Mouse (Mus musculus) liver, embryonic 15.5 days (tissue): ENCODE measurements around the gene Hoxd11. TPM values are rescaled to one million over a fixed set of nuclear protein-coding genes. Genes with fewer than 3 reads are reported as not detected.

ENCODE experiments used
- ATAC-seq: fragments of 200-750 bp; cut with Nextera tagmentation; 2 replicates; pipeline ENCODE4 v1.8.0; 2017; ENCODE audit warnings: moderate number of reproducible peaks, mild to moderate bottlenecking, moderate library complexity; ENCODE audit not compliant: insufficient read depth
- H3K27ac ChIP-seq: fragments of 300-500 bp; sonication (generic); replicated peaks from 2 replicates; pipeline ENCODE4 v1.5.1; 2015; ENCODE audit warnings: mild to moderate bottlenecking, inconsistent platforms
- H3K27me3 ChIP-seq: fragments of 300-500 bp; sonication (generic); 2 replicates; pipeline ENCODE4 v1.6.1; 2015; ENCODE audit warnings: mild to moderate bottlenecking, inconsistent platforms
- H3K36me3 ChIP-seq: fragments of 300-500 bp; sonication (generic); replicated peaks from 2 replicates; pipeline ENCODE4 v1.6.1; 2015; ENCODE audit warnings: moderate library complexity, mild to moderate bottlenecking, inconsistent platforms
- H3K4me1 ChIP-seq: fragments of 300-500 bp; sonication (generic); replicated peaks from 2 replicates; pipeline ENCODE4 v1.6.1; 2015; ENCODE audit warnings: inconsistent platforms
- H3K4me2 ChIP-seq: fragments of 300-500 bp; sonication (generic); 2 replicates; pipeline ENCODE4 v1.6.1; 2015; ENCODE audit warnings: moderate library complexity, mild to moderate bottlenecking, inconsistent platforms
- H3K4me3 ChIP-seq: fragments of 300-500 bp; sonication (generic); replicated peaks from 2 replicates; pipeline ENCODE4 v1.5.1; 2015; ENCODE audit warnings: mild to moderate bottlenecking, inconsistent platforms
- H3K9ac ChIP-seq: fragments of 300-500 bp; sonication (generic); 2 replicates; pipeline ENCODE4 v1.6.1; 2015; ENCODE audit warnings: moderate library complexity, mild to moderate bottlenecking, inconsistent platforms
- H3K9me3 ChIP-seq: fragments of 300-500 bp; sonication (generic); replicated peaks from 2 replicates; pipeline ENCODE4 v1.6.1; 2016; ENCODE audit warnings: inconsistent platforms
- WGBS: fragments of 180-500 bp; shearing (Covaris S2); methylation state at CpG from one replicate; pipeline ENCODE4 v1.1.7; 2015; ENCODE audit warnings: mixed read lengths; ENCODE audit not compliant: insufficient replicate concordance; 5-methylcytosine and 5-hydroxymethylcytosine counted together
- polyA plus RNA-seq: library from polyadenylated mRNA; unstranded; fragments of >200 nt; fragmentation: Nextera tagmentation; extraction: Ambion mirVana; gene quantifications from 2 replicates; pipeline ENCODE4 v1.2.1, GENCODE M21; 2015

Gene Hoxd11
- polyA plus RNA-seq, 1 experiment from 2014 or later: not detected

DNA sequence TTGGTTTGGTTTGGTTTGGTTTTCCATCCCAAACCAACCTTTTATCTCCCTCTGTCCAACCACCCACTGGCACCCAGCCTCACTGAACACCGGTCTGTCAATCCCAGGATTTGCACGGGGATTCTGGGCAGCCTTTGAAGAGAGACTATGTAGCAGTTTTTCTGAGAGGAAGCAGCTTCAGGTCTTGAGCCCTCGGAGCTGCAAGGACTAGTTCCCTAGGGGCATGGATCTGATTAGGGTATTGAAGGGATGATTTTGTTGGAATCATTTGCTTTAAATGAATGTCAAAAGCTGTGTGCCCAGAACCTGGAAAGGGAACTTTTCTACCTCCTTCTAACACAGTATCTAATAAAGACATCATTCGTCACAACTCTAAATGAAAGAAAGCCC lies 22.7 kb upstream of the Hoxd11 start:
- Histone ChIP-seq H3K36me3 (no peaks in the 10 kb centered on the region), H3K27me3 (peaks cover 92% of the 10 kb centered on the region)

DNA sequence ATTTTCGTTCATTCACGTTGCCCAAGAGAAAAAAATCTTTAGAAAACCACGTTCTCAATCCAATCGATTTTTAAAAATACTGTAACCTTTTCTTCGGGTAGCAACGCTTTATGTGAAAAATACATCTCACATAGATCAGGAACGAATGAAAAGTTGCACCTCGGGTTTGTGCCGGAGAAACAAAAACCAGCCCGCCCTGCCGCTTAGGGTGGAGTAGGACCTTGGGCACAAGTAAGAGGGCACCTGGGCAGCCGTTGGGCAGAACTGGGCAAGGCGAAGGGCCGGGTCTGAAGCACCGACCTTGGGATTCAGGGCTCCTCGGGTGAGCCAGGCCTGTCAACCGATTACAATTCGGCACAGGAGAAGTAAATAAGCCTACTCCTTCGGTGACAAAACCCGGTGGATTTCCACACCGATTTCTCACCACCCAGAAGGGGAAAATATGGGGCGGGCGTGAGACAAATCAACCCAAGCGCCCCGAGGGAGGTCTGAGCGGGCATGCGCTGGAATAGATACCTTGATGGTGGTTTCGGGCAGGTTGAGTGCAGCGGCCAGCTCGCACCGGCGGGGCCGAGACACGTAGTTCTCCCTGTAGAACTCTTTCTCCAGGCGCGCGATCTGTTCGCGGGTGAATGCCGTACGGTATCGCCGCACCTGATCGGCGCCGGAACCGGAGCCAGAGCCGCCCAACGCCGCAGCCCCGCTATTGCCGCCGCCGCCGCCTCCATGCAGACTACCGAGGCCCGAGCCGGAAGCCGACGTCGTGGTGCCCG lies 21.9 kb upstream of the Hoxd11 start:
- peak overlapping the region; percentile 27; the same call in 1 of the 2 replicates for H3K4me2 ChIP-seq
- peaks cover 9% of the 10 kb centered on the region for H3K4me1 ChIP-seq
- H3K27me3 ChIP-seq: peaks cover 92% of the 10 kb centered on the region
- peak overlapping the region; percentile 14; the same call in 1 of the 2 replicates for H3K4me3 ChIP-seq
- no peak overlapping the region for H3K27ac ChIP-seq
- H3K9ac ChIP-seq: no peak overlapping the region
- H3K9me3 ChIP-seq: no peaks in the 10 kb centered on the region
- ATAC-seq: no peak
- WGBS: 3% methylated on average over 62 of the region's 62 CpGs
- H3K36me3 ChIP-seq: no peaks in the 10 kb centered on the region

More for the DNA sequence above, 22.7 kb upstream of the Hoxd11 start:
- no peak overlapping the region for H3K9ac ChIP-seq
- no peak overlapping the region for H3K27ac ChIP-seq
- WGBS: 5% methylated on average over 4 of the region's 4 CpGs
- ATAC-seq: no peak
- no peak overlapping the region for H3K4me3 ChIP-seq
- H3K4me1 ChIP-seq: peaks cover 9% of the 10 kb centered on the region
- no peak overlapping the region for H3K4me2 ChIP-seq
- H3K9me3 ChIP-seq: no peaks in the 10 kb centered on the region

DNA sequence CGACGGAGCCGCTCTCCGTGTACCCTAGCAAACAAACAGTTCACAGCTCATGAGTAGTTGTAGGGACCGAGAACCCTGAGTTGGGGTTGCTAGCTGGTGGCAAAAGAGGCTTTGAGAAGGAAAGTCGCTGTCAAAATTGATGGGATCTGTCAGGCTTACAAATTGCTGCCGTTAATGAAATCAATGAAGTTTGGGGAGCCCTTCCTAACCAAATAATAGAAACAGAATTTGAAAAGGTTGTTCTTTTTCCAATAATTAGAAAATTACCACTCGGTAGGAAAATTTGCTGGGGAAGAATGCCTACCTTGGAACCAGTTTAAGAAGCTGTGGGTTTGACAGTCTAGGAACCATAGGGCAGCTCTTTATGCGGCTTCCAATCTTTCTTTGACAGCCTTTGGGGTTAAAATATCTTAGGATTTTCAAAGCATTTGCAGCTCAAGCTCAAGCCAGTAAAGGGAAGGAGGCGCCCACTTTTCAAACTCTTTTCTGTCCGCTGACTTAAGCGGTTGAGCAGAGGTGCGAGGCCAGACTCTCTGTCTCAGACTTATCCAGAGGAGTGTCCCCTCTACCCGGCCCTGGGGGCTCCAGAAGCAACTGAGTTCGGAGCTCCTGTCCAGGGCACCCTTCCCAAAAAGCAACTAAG lies 21.2 kb upstream of the Hoxd11 start:
- H3K4me2 ChIP-seq: no peak overlapping the region; the same call in 1 of the 2 replicates
- peaks cover 9% of the 10 kb centered on the region for H3K4me1 ChIP-seq
- 3% methylated on average over 15 of the region's 15 CpGs for WGBS
- H3K9me3 ChIP-seq: no peaks in the 10 kb centered on the region
- H3K27ac ChIP-seq: no peak overlapping the region
- H3K27me3 ChIP-seq: peaks cover 96% of the 10 kb centered on the region
- H3K9ac ChIP-seq: no peak overlapping the region
- no peaks in the 10 kb centered on the region for H3K36me3 ChIP-seq
- peak overlapping the region; percentile 14; the same call in 1 of the 2 replicates for H3K4me3 ChIP-seq
- ATAC-seq: no peak

DNA sequence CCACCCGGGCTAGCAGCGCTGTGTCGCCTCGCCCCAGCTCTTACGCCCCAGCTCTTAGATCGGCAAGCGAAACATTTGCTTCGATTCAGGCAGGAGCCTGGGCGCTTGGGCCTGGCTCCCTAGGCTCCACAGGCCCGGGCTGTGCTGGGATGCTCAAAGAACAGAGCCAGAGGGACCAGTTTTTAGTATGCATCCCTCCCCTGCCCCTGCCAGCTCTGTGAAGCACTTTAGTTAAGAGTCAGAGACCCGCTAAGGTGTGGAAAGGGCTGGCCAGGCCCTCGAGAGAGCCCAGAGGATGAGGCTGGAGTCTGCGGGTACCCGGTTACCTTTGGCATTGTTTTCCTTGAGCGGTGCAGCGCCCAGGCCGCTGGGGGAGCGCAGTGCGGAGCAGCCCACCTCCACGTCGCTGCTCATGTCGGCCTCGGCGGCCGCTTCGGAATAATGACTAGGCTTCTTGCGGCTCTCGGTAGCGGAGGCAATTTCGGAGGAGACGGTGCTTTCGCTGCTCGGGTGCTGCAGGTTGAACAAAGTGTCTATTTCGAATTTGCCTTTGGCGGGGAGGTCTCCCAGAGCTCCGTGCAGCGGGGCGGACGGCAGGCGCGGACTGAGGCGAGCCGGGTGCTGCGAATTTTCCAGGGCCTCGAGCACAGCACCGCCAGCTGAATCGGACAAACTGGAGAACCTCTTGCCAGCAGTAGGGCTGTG lies 20.5 kb upstream of the Hoxd11 start:
- Histone ChIP-seq H3K4me2 (no peak overlapping the region), H3K9ac (no peak overlapping the region), H3K27me3 (peaks cover 100% of the 10 kb centered on the region), H3K27ac (no peak overlapping the region), H3K36me3 (no peaks in the 10 kb centered on the region), H3K4me3 (no peak overlapping the region), H3K9me3 (no peaks in the 10 kb centered on the region), H3K4me1 (peaks cover 9% of the 10 kb centered on the region)
- WGBS: 1% methylated on average over 47 of the region's 47 CpGs
- ATAC-seq: no peak

DNA sequence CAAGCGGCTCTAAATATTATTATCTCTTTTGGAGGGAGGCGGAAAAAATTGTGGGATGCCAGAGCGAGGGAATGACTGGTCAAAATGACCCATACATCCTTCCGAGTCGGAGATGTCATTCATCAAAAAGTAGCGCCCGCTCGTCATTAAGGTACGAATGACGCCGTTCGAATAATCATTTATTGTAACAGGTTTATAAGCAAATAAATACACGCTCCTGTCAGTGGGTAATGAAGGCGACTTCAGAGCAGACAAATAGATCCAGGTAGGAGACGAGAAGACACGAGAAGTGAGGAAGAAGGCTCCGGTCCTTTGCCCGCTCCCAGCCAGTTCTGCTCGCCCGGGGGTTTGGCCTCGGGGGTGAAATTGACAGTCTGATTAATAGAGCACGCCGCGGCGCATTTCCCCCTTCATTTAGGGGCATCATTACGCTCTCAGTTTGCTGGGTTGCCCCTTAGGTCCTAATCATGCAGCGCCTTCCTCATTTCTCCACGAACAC lies 19.8 kb upstream of the Hoxd11 start, which contains the start of gene Evx2:
Gene Evx2, minus strand, starts transcription at position 51 of the 499 bp plus-strand sequence.
- Histone ChIP-seq H3K27me3 (peaks cover 100% of the 10 kb centered on the region), H3K27ac (no peak within 1 kb of the TSS), H3K4me3 (no peak within 1 kb of the TSS), H3K36me3 (no peaks in the 10 kb centered on the region), H3K9ac (no peak within 1 kb of the TSS), H3K4me1 (peaks cover 9% of the 10 kb centered on the region), H3K4me2 (no peak within 1 kb of the TSS), H3K9me3 (no peaks in the 10 kb centered on the region)
- WGBS: 3% methylated on average over 28 of the region's 28 CpGs
- ATAC-seq: no peak

DNA sequence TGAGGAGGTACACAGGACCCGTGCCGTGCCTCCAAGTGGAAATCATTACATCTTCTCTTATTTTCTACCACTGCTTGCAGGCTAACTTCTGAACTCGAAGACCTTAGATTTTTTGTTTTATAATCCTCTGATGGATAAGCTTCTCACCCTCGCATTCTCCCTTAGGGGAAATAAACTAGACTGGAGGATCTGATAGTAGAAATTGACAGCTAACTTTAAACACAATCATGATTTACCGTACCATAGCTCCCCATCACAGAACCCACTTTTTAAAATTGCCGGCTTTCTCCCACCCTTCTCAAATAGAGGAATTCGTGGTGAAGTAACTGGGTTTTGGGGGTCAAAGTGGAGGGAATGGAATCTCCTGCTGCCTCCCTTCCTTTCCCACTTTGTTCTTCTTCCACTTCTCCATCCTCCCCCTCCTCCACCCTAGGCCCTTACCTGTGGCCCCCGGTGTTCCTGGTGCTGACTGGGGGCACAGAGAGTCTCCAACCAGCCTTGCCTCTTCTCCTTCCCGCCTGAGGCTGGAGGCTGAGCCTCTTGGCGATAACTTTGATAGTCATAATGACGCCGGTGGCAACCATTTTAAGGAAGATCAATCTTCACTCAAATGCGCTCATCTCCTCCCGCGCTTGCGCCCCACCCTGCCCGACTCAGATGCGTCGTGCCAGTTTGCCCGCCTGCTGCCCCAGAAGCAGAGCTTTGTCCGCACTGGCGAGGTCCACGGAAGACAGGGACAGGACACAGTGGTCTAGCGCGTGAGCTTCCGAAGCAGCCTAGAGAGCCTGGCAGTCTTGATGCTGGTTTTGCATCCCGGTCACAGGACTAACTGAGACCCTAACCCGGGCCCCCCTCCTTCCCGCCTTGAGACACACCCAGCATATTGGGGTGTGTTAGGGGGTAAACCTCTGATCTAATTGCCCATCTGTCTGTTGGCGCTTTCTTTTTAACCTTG lies 18.7 kb upstream of the Hoxd11 start:
- Histone ChIP-seq H3K4me2 (no peak overlapping the region), H3K9me3 (no peaks in the 10 kb centered on the region), H3K27ac (no peak overlapping the region), H3K9ac (no peak overlapping the region), H3K4me3 (no peak overlapping the region), H3K36me3 (no peaks in the 10 kb centered on the region), H3K27me3 (peaks cover 100% of the 10 kb centered on the region), H3K4me1 (peaks cover 4% of the 10 kb centered on the region)
- no peak for ATAC-seq
- 2% methylated on average over 30 of the region's 30 CpGs for WGBS

DNA sequence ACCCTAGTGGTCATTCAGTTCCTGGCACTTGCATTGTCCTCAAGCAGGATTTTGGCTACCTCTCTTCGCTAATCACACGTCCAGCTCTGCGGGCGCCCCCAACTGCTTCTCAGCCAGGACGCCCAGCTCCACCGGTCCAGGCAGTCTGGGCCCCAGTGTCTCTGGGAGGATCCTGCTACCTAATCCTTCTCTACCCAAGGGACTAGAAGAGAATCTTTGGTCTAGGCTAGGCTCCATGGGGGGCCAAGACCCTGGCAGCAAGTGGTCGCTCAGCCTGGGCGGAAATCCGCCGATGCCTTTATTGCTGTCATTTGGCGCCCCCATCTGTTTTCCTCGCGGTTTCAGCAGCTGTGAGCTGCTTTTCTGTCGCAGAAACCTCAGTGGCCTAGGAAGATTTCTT lies 17.7 kb upstream of the Hoxd11 start:
- H3K9ac ChIP-seq: no peak overlapping the region
- no peak overlapping the region for H3K4me2 ChIP-seq
- no peaks in the 10 kb centered on the region for H3K4me1 ChIP-seq
- peaks cover 100% of the 10 kb centered on the region for H3K27me3 ChIP-seq
- H3K4me3 ChIP-seq: no peak overlapping the region
- H3K36me3 ChIP-seq: no peaks in the 10 kb centered on the region
- H3K27ac ChIP-seq: no peak overlapping the region
- no peaks in the 10 kb centered on the region for H3K9me3 ChIP-seq
- WGBS: 2% methylated on average over 14 of the region's 14 CpGs
- no peak for ATAC-seq

DNA sequence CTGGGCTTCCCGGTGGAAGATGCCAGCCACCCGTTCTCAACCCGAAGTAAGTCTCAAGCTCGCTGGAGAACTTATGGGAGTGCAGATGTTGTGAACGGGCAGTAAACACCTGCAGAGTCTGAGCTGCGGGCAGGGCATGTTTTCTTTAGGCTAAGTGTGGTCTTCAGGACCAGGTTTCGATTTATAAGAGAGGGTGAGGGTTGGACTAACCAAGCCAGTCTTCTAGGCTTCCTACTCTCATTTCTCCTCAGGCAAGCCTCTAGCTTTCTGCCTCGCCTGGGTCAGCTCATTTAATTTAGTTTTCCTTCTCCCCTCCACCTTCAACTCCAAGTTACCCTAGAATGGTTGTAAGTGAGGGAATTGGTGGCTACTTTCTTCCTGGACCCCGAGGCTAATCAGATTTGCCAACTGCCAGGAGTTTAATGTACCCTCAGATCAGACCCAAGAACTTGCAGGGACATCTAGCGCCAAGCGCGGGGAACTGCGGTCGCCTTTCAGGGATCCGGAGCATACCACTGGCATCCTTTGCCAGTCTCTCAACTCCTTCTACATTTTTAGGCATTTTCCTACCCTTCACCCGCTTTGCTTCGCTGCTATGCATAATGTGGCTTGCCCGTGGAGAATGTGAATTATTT lies 15.9 kb upstream of the Hoxd11 start:
- Histone ChIP-seq H3K27ac (no peak overlapping the region), H3K4me1 (no peaks in the 10 kb centered on the region; the same call in 1 of the 2 replicates), H3K36me3 (no peaks in the 10 kb centered on the region), H3K9ac (no peak overlapping the region), H3K4me2 (no peak overlapping the region), H3K27me3 (peaks cover 99% of the 10 kb centered on the region), H3K9me3 (no peaks in the 10 kb centered on the region), H3K4me3 (no peak overlapping the region)
- no peak for ATAC-seq
- 3% methylated on average over 18 of the region's 18 CpGs for WGBS

DNA sequence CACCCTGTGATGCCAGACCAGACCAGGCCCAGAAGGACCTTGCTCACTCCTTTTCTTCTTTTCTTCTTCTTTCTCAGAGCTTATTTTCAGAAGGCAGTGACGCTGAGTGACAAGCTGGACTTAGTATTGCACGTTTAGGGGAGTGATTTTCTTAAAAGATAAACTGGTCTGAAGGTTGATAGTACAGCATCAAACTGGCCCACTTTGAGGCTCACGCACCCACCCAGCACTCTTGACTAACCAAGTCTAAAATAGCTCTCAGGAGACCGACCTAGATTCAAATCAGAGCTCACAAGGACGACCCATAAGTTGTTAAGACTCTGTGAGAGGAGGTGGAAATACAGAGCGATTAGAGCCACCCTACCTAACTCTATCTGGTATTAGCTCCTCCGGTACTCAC lies 12.9 kb upstream of the Hoxd11 start:
- Histone ChIP-seq H3K4me1 (no peaks in the 10 kb centered on the region; the same call in 1 of the 2 replicates), H3K27ac (no peak overlapping the region), H3K4me3 (no peak overlapping the region), H3K9ac (no peak overlapping the region), H3K4me2 (no peak overlapping the region), H3K27me3 (peaks cover 99% of the 10 kb centered on the region), H3K36me3 (no peaks in the 10 kb centered on the region), H3K9me3 (no peaks in the 10 kb centered on the region)
- ATAC-seq: no peak
- 2% methylated on average over 7 of the region's 7 CpGs for WGBS
